Mouse (Mus musculus) olfactory bulb, adult 2 months (tissue): ENCODE data around the gene Cd68.

ENCODE experiments used
- CTCF ChIP-seq: fragments of 200-500 bp; IDR thresholded peaks from 2 replicates; pipeline ENCODE4 v1.5.1; 2012; ENCODE audit warnings: low read depth, mild to moderate bottlenecking, low read length, moderate library complexity; ENCODE audit not compliant: insufficient read depth
- POLR2A ChIP-seq: fragments of 200-500 bp; IDR thresholded peaks from 2 replicates; pipeline ENCODE4 v1.6.1; 2012; ENCODE audit warnings: mild to moderate bottlenecking, low read depth, low read length, moderate library complexity; ENCODE audit not compliant: insufficient read depth

DNA sequence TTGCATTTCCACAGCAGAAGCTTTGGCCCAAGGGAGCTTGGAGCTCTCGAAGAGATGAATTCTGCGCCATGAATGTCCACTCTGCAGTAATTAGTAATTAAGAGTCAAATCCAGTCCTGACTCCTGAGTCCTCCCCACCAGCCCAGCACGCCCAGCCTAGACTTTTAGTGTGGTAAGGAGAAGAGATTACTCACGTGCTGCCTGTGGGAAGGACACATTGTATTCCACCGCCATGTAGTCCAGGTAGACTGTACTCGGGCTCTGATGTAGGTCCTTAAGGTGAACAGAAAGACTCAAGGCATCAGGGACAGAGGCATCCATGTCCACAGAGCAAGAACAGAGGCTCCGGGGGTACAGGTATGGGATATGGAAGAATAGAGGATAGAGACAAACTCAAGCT lies 1.1 kb downstream of the Cd68 start:
- TF ChIP-seq CTCF (no peak), POLR2A (no peak)
